Mouse (Mus musculus): Measurements from ENCODE around the gene Srebf2. TPM values are rescaled to one million over a fixed set of nuclear protein-coding genes. Genes with fewer than 3 reads are reported as not detected.

The Srebf2 gene
- polyA plus RNA-seq, 1 experiment from 2014 or later, result 101 TPM

DNA sequence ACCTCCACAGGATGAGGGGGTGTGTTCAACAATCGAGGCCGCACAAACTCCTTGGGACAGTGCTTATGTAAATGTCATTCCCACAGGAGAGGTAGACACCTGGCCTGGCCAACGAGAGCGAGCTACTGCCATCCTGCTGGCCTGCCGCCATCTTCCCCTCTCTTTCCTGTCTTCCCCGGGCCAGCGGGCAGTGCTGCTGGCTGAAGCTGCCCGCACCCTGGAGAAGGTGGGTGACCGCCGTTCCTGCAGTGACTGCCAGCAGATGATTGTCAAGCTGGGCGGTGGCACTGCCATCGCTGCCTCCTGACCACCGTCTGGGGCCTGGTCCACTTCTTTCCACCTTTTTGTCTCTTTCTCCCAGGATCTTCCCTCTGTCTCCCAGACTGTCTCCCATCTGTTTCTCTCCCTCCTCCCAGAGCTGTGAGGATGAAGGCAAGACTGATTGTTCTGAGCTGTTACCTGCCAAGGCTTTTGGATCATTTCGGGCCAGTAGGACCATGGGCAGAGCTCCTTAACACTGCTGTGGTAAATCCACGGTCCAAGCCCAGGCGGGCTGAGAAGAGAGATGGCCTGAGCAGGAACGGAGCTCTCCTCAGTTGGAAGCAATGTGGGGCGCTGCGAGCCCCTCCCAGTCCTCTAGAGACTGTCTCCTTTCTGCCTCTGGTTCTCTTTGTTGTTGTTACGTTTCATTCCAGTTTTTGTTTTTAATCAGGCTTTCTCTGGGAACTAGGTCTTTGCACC lies 56.8 kb downstream of the Srebf2 start:
- Histone ChIP-seq H3K4me2 (no peak overlapping the region), H3K4me3 (ENCODE audit: low read depth, low read length) (no peak overlapping the region), H3K27ac (ENCODE audit: low read depth, low read length) (no peak overlapping the region), H3K27me3 (replicated peaks; ENCODE audit: control insufficient read depth, insufficient read depth, low read length) (peaks cover 37% of the 10 kb centered on the region), H3K9me3 (ENCODE audit: control insufficient read depth, low read length) (no peaks in the 10 kb centered on the region), H3K4me1 (replicated peaks; ENCODE audit: control insufficient read depth, insufficient read depth, low read length) (peaks cover 4% of the 10 kb centered on the region; the same call in 1 of the 2 replicates), H3K36me3 (ENCODE audit: control insufficient read depth, insufficient read depth, low read length) (peaks cover 21% of the 10 kb centered on the region), H3K9ac (ENCODE audit: low read depth, low read length) (no peak overlapping the region)
- 90% methylated on average over 20 of the region's 20 CpGs for WGBS
- ATAC-seq (replicated peaks; ENCODE audit: low FRiP score) (no peak), DNase-seq (ENCODE audit: low spot score) (no peak)

DNA sequence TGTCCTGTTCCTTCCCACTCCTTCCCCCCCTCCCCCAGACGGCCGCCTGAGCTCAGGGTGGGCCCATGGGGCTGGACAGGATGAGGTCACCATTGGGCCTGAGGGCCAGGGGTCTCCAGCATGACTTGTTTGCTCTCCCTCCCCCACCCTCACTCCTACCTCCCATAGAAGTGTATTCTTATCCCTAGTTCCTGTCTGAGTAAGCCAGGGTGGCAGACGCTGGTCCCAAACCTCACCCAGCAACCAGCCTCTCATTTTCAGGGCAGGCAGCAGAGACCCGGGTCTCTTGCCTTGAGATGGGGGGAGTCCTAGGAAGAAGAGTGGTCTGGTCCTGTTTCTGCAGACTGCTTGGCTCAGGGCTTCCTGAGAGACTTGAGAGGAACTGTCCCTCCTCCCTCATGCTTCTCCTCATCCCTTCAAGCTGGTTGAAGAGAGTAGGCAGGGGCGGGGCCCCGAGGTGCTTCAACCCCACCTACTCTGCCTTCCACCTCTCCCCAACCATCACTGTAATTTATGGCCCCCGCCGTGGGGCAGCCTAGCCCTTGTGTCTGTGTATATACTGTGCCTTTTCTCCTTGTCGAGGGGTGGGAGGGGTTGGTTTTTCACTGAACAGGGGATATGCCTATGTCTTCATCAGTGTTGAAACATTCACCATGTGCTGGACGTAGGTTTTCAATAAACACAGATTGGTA lies 57.8 kb downstream of the Srebf2 start:
- peaks cover 48% of the 10 kb centered on the region for H3K27me3 ChIP-seq (replicated peaks; ENCODE audit: control insufficient read depth, insufficient read depth, low read length)
- ATAC-seq (replicated peaks; ENCODE audit: low FRiP score) (no peak), DNase-seq (ENCODE audit: low spot score) (no peak)
- H3K4me3 ChIP-seq (ENCODE audit: low read depth, low read length), result no peak overlapping the region
- 72% methylated on average over 10 of the region's 10 CpGs for WGBS
- H3K4me1 ChIP-seq (replicated peaks; ENCODE audit: control insufficient read depth, insufficient read depth, low read length), result peaks cover 4% of the 10 kb centered on the region; the same call in 1 of the 2 replicates
- no peak overlapping the region for H3K27ac ChIP-seq (ENCODE audit: low read depth, low read length)
- H3K4me2 ChIP-seq, result no peak overlapping the region
- H3K9me3 ChIP-seq (ENCODE audit: control insufficient read depth, low read length), result no peaks in the 10 kb centered on the region
- no peak overlapping the region for H3K9ac ChIP-seq (ENCODE audit: low read depth, low read length)
- peaks cover 20% of the 10 kb centered on the region for H3K36me3 ChIP-seq (ENCODE audit: control insufficient read depth, insufficient read depth, low read length)

DNA sequence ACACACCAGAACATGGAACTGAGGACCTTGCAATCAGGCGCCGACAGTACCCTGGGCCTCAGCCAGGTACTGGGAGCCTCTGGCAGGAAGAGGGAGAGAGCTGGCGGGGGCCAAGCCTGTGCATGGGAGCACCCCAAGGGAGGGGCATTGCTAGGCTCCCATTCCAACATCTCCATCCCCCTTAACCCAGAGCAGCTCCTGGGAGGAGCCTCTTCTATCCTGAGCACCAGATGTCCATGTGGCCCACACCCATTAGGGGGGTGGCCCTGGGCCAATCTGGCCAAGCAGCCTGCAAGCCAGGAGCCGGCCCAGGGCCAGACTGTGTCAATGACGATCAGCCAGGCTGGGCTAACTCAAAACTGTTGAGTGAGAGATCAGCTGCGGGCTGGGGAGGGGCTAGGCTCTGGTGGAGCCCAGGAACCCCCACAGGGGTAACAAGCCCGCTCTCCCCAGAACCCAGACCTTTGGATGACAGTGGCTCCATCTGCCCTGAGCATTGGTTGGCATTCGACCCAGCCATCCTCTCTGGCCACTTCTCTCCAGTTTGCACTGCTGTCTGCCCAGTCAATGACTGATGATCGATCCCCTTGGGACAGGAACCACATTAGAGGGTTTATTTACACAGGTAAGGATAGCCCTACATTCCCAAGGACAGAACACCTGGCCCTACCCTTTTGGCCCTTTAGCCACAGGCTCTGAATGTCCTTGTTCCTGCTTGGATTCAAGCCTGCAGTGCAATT lies 59.6 kb downstream of the Srebf2 start:
- Histone ChIP-seq H3K9me3 (ENCODE audit: control insufficient read depth, low read length) (no peaks in the 10 kb centered on the region), H3K4me1 (replicated peaks; ENCODE audit: control insufficient read depth, insufficient read depth, low read length) (peaks cover 4% of the 10 kb centered on the region; the same call in 1 of the 2 replicates), H3K27ac (ENCODE audit: low read depth, low read length) (no peak overlapping the region), H3K4me3 (ENCODE audit: low read depth, low read length) (no peak overlapping the region), H3K27me3 (replicated peaks; ENCODE audit: control insufficient read depth, insufficient read depth, low read length) (peaks cover 65% of the 10 kb centered on the region), H3K4me2 (no peak overlapping the region; the same call in 1 of the 2 replicates), H3K9ac (ENCODE audit: low read depth, low read length) (no peak overlapping the region), H3K36me3 (ENCODE audit: control insufficient read depth, insufficient read depth, low read length) (peaks cover 17% of the 10 kb centered on the region)
- WGBS, result 63% methylated on average over 9 of the region's 9 CpGs
- DNase-seq (ENCODE audit: low spot score), result no peak
- no peak for ATAC-seq (replicated peaks; ENCODE audit: low FRiP score)

DNA sequence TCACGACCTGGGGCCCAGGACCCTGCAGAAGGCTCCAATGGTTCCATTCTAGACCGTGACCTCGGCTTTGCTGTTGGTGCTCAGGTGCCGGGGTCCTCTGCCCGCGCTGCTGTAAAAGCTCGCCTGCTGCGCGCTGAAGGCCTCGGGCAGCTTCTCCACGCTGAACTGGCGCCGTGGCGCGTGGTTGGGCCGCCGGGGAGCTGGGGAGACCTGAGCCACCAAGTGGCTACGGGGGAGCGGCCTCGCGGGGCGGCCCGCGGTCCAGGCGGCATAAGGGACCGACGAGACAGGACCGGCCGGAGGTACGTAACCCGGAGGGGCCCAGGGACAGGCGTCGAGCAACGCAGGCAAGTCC lies 60.1 kb downstream of the Srebf2 start:
- H3K9ac ChIP-seq (ENCODE audit: low read depth, low read length), result no peak overlapping the region
- H3K27ac ChIP-seq (ENCODE audit: low read depth, low read length), result no peak overlapping the region
- peaks cover 70% of the 10 kb centered on the region for H3K27me3 ChIP-seq (replicated peaks; ENCODE audit: control insufficient read depth, insufficient read depth, low read length)
- H3K4me3 ChIP-seq (ENCODE audit: low read depth, low read length), result no peak overlapping the region
- peaks cover 9% of the 10 kb centered on the region for H3K4me1 ChIP-seq (replicated peaks; ENCODE audit: control insufficient read depth, insufficient read depth, low read length)
- no peak for ATAC-seq (replicated peaks; ENCODE audit: low FRiP score)
- H3K9me3 ChIP-seq (ENCODE audit: control insufficient read depth, low read length), result no peaks in the 10 kb centered on the region
- 21% methylated on average over 34 of the region's 34 CpGs for WGBS
- H3K4me2 ChIP-seq, result peak overlapping the region; percentile 17; the same call in 1 of the 2 replicates
- H3K36me3 ChIP-seq (ENCODE audit: control insufficient read depth, insufficient read depth, low read length), result peaks cover 15% of the 10 kb centered on the region
- no peak for DNase-seq (ENCODE audit: low spot score)

DNA sequence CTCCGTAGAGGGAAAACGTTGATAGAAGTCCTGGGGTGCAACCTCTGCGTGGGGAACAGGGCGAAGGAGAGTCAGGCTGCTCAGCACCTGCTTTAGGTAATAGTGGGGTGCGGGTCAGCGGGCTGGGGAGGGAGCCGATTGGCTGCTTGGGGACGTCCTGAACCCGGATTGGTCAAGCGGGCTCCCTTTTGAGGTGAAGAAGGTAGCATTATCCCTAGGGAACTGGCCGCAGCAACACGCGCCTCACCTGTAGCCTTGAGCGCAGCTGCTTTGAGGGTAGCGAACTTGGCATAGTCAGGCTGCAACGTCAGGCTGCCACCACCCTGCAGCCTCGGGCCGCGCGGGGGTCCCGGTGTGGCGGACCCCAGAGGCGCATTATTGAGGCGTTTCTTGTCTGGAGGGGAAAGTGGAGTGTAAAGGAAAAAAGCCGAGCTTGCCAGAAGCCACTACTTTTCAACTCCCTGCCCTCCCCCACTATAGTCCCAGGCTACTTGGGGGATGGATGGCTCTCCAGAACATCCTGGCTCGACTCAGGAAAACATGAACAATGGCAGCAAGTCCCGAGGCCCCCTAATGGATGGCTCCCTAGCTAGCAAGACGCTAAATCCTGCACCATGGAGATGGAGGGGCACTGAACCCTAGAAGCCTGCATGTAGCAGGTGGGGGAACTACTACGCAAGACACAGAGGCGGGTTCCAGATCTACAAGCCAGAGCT lies 60.7 kb downstream of the Srebf2 start:
- Histone ChIP-seq H3K9me3 (ENCODE audit: control insufficient read depth, low read length) (no peaks in the 10 kb centered on the region), H3K4me2 (no peak overlapping the region), H3K9ac (ENCODE audit: low read depth, low read length) (no peak overlapping the region), H3K36me3 (ENCODE audit: control insufficient read depth, insufficient read depth, low read length) (peaks cover 14% of the 10 kb centered on the region), H3K4me3 (ENCODE audit: low read depth, low read length) (no peak overlapping the region), H3K27me3 (replicated peaks; ENCODE audit: control insufficient read depth, insufficient read depth, low read length) (peaks cover 76% of the 10 kb centered on the region), H3K27ac (ENCODE audit: low read depth, low read length) (no peak overlapping the region), H3K4me1 (replicated peaks; ENCODE audit: control insufficient read depth, insufficient read depth, low read length) (peaks cover 14% of the 10 kb centered on the region)
- WGBS, result 25% methylated on average over 30 of the region's 30 CpGs
- ATAC-seq (replicated peaks; ENCODE audit: low FRiP score) (no peak), DNase-seq (ENCODE audit: low spot score) (no peak)

DNA sequence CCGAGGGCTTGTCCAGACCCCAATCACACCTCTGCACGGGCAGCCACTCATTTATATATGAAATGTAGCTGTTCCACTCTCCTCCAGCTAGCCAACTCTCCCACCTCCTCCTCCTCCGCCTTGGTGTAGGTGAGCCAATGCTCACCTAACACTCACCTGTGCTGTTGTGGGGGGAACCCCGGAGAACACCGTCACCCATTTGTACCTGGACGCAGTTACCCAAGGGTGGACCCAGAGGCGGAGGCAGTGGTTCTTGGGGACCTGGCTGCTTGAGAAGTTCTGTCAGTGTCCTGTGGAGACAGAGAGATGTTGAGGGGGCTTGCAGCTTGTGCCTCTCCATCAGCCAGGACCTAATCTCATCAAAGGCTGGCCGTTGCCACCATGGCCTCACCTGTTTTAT lies 61.3 kb downstream of the Srebf2 start:
- Histone ChIP-seq H3K9ac (ENCODE audit: low read depth, low read length) (no peak overlapping the region), H3K9me3 (ENCODE audit: control insufficient read depth, low read length) (no peaks in the 10 kb centered on the region), H3K36me3 (ENCODE audit: control insufficient read depth, insufficient read depth, low read length) (peaks cover 9% of the 10 kb centered on the region), H3K4me3 (ENCODE audit: low read depth, low read length) (no peak overlapping the region), H3K27ac (ENCODE audit: low read depth, low read length) (no peak overlapping the region), H3K4me2 (no peak overlapping the region), H3K4me1 (replicated peaks; ENCODE audit: control insufficient read depth, insufficient read depth, low read length) (peaks cover 14% of the 10 kb centered on the region), H3K27me3 (replicated peaks; ENCODE audit: control insufficient read depth, insufficient read depth, low read length) (peaks cover 83% of the 10 kb centered on the region)
- ATAC-seq (replicated peaks; ENCODE audit: low FRiP score) (no peak), DNase-seq (ENCODE audit: low spot score) (no peak)
- 81% methylated on average over 8 of the region's 8 CpGs for WGBS

DNA sequence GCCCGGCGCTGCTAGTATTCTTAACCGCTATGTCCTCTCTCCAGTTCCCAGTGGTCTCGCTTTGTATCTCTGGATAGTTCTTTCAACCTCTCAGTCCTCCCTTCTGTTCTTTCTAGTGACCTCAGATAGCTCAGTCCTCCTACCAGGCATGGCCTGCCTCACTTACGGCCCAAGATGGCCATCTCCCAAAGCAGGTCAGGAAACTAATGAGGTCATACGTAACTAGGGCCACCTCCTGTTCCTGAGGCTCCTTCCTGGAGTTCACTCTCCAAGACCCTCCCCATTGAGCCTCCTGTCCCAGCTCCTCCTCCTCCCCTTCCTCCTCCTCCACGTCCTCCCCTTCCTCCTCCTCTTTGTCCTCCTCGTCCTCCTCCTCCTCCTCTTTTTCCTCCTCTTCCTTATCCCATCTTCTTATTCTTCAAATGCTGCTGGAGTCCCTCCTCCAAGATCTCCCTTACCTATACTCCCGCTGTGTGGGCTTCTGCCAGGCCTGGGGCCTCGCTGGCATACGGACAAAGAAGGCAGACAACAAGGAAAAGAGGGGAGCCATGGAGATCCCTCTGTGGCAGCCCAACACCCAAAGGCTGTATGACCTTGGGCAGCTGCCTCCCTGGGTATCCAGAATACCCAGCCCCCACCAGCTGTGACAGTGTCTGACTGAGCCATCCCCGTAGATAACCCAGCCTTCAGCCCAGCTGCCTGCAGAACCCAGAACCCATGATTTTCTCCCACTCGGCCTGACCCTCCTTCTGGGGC lies 62.5 kb downstream of the Srebf2 start:
- H3K4me3 ChIP-seq (ENCODE audit: low read depth, low read length), result no peak overlapping the region
- H3K4me2 ChIP-seq, result no peak overlapping the region
- ATAC-seq (replicated peaks; ENCODE audit: low FRiP score) (no peak), DNase-seq (ENCODE audit: low spot score) (no peak)
- no peaks in the 10 kb centered on the region for H3K9me3 ChIP-seq (ENCODE audit: control insufficient read depth, low read length)
- no peak overlapping the region for H3K27ac ChIP-seq (ENCODE audit: low read depth, low read length)
- peaks cover 94% of the 10 kb centered on the region for H3K27me3 ChIP-seq (replicated peaks; ENCODE audit: control insufficient read depth, insufficient read depth, low read length)
- H3K9ac ChIP-seq (ENCODE audit: low read depth, low read length), result no peak overlapping the region
- H3K36me3 ChIP-seq (ENCODE audit: control insufficient read depth, insufficient read depth, low read length), result peaks cover 3% of the 10 kb centered on the region; the same call in 1 of the 2 replicates
- WGBS, result 73% methylated on average over 13 of the region's 13 CpGs
- H3K4me1 ChIP-seq (replicated peaks; ENCODE audit: control insufficient read depth, insufficient read depth, low read length), result peaks cover 14% of the 10 kb centered on the region

DNA sequence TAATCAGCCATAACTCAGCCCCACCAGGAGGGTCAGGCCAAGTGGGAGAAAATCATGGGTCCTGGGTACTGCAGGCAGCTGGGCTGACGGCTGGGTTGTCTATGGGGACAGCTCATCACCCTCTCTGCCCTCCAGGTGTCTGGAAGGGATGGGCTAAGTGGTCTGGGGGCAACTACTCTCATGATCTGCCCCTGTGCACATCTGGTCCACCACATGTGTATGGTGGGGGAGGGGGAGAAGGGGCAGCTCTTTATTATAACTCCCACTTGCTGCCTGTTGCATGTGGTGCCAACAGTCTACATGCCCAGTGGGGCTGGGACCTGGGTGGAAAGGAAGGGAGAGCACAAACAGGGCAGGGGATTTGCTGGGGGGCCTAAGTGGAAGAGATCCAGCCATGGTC lies 63.8 kb downstream of the Srebf2 start:
- Histone ChIP-seq H3K4me2 (no peak overlapping the region), H3K9ac (ENCODE audit: low read depth, low read length) (no peak overlapping the region), H3K27ac (ENCODE audit: low read depth, low read length) (no peak overlapping the region), H3K4me1 (replicated peaks; ENCODE audit: control insufficient read depth, insufficient read depth, low read length) (peaks cover 14% of the 10 kb centered on the region), H3K4me3 (ENCODE audit: low read depth, low read length) (no peak overlapping the region), H3K9me3 (ENCODE audit: control insufficient read depth, low read length) (no peaks in the 10 kb centered on the region), H3K27me3 (replicated peaks; ENCODE audit: control insufficient read depth, insufficient read depth, low read length) (peaks cover 98% of the 10 kb centered on the region), H3K36me3 (ENCODE audit: control insufficient read depth, insufficient read depth, low read length) (no peaks in the 10 kb centered on the region; the same call in 1 of the 2 replicates)
- no peak for DNase-seq (ENCODE audit: low spot score)
- WGBS, result 48% methylated on average over 1 of the region's 1 CpGs
- no peak for ATAC-seq (replicated peaks; ENCODE audit: low FRiP score)

Data from liver, embryonic 11.5 days (tissue).